Mouse (Mus musculus) gastrocnemius, postnatal 25 days (tissue): Measurements from ENCODE around the gene Nadk2. TPM values are rescaled to one million over a fixed set of nuclear protein-coding genes. Genes with fewer than 3 reads are reported as not detected.

Source experiments
- DNase-seq: peaks from one replicate; pipeline ENCODE4 v3.0.0; 2022
- total RNA-seq, 2 experiments: library from RNA; stranded (reverse); gene quantifications; 1 replicate in 1 of 2; 2 replicates in 1 of 2; pipeline ENCODE4 v1.2.3; 2021

Nadk2 gene
- total RNA-seq, 2 experiments from 2014 or later = 19.3 to 24.2 TPM

GRCm38 (mm10) chr15:9130772-9131498 lies 59.9 kb downstream of the Nadk2 start:
- DNase-seq = no peak

GRCm38 (mm10) chr15:9131499-9131888 lies 60.4 kb downstream of the Nadk2 start:
- DNase-seq = no peak

GRCm38 (mm10) chr15:9132693-9133443 lies 61.8 kb downstream of the Nadk2 start:
- DNase-seq = no peak

GRCm38 (mm10) chr15:9134891-9135507 lies 63.9 kb downstream of the Nadk2 start:
- DNase-seq = peak; percentile 17

- DNase-seq = no peak
Measured at GRCm38 (mm10) chr15:9139447-9139846, 68.4 kb downstream of the Nadk2 start.

- peak; percentile 96 for DNase-seq
Measured at GRCm38 (mm10) chr15:9140252-9140680, 69.2 kb downstream of the Nadk2 start, which contains the start of gene Lmbrd2. Gene Lmbrd2, plus strand, starts transcription at chr15:9140550.

GRCm38 (mm10) chr15:9140684-9141171 lies 69.7 kb downstream of the Nadk2 start:
- DNase-seq = no peak

- no peak for DNase-seq
Measured at GRCm38 (mm10) chr15:9155325-9155724, 84.3 kb downstream of the Nadk2 start, which contains the start of gene Skp2. Gene Skp2, minus strand, starts transcription at chr15:9155425.

Other genes with a start within 250 kb of the Nadk2 start
- under 1 TPM in 1 of 2 experiments, not detected in 1; 0.18 TPM for gene Ranbp3l, start 103.3 kb upstream of the Nadk2 start, total RNA-seq
- 10 to 100 TPM; 11.9 to 13.5 TPM for gene Lmbrd2, start 69.3 kb downstream of the Nadk2 start, total RNA-seq
- gene Skp2, start 84.2 kb downstream of the Nadk2 start, total RNA-seq = 1 to 10 TPM in 1 of 2 experiments, under 1 TPM in 1; 0.84 to 1.4 TPM
- not detected for gene Ugt3a1, start 205.6 kb downstream of the Nadk2 start, total RNA-seq